Mouse (Mus musculus) induced T-regulatory cell, adult 2 months (primary cell): ENCODE data around the gene Patj.
"Not testable (repeated sequence)": the region's sequence is repeated elsewhere in the genome, so short reads cannot be mapped to it uniquely, and the experiment has no call there.

Experiments used
- DNase-seq: peaks from one replicate; pipeline ENCODE4 v3.0.0-alpha.2; 2012; ENCODE audit warnings: low read depth

Gene Patj

GRCm38 (mm10) chr4:98395690-98396437 is at the start of gene Patj:
TSS of gene Patj (plus strand) at chr4:98395785.
- DNase-seq = peak; percentile 51

- no peak for DNase-seq
Measured at GRCm38 (mm10) chr4:98348580-98348979, 47.0 kb upstream of the Patj start.

DNA sequence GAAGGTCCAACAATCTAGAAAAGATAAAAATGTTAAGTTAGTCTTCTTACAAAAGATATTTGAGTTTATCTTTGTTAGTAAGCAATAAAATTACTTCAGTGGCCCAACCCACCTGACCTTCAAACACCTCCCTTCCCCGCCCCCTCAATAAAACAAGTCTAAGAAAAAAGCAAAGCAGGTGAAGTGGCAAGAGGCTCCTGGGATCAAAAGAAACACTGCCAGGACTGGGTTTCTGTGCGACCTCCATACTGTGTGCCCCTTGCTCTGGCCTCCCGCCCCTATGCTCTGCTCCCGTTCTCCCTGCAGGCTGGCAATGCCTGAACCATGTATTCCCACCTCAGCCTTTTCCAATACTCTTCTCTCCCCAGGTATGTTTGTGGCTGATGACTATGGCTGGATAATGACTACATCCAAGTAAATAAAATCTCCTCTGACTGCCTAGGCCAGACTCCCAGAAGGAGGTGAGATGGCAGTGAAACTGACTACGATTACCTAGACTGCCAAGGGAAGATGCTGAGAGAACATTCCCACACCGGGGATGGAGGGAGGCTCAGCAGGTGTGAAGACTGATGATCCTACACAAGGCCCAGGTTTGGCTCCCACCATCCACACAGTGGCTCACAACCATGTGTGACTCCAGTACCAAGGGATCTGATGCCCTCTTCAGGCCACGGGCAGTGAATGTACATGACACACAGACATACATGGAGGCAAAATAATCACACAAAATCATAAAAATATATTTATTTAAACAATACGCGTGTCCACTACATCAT is 37.4 kb upstream of the Patj start:
- no peak for DNase-seq

DNA sequence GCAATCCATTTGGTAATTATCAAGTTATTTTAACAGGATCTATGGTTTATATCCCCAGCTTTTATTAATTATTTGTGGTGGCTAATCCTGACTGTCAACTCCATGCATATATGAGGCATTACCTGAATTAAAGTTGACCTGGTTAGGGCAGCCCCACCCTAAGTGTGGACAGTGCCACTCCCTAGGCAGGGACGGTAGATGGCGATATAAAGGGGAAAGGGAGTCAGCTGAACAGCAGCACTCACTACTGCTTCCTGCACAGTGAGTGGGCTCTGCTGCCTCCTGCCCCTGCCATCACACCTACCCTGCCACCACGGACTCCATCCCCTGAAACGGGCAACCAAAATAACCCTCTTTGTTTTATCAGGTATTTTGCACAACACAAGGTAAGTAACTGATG is 20.2 kb upstream of the Patj start:
- peak; percentile 17 for DNase-seq

- no peak for DNase-seq
Measured at GRCm38 (mm10) chr4:98376943-98377342, 18.6 kb upstream of the Patj start.

GRCm38 (mm10) chr4:98382716-98383424 is 12.7 kb upstream of the Patj start, which contains the start of gene Tm2d1:
TSS of gene Tm2d1 (minus strand) at chr4:98383306.
- peak; percentile 90 for DNase-seq

- DNase-seq = no peak
Measured at GRCm38 (mm10) chr4:98385036-98385435, 10.5 kb upstream of the Patj start.

- DNase-seq = no peak
Measured at GRCm38 (mm10) chr4:98395346-98395689, 267 bp upstream of the Patj start.

DNA sequence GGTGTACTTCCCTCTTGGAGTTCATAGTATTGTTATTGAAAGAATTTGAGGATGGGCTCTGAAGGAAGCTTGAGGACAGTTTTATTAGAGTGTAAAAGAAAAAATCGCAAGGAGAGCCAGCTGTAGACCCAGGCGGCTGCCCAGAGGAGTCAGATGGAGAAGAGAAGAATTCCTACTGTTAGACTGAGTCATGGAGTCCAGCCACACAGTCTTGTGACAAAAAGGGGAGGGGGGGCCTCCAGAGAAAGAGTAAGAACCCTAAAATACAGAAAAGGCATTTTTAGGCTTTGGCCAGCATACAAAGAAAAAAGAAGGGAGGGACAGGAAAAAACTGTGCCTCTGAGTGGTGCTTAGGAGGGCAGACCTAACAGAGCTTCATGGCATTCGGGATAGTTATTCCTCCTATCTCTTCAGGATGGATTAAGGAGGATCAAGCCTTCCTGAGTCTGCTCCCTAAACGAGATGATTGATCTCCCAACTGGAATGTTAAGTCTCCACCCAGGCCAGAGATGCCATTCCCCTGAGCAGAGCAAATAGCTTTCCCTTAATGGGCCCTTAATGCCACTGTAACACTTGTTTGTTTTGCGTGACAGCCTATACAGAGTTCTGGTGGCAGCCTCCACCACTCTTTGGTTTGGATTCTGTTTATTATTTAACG is 5.5 kb downstream of the Patj start:
- DNase-seq = no peak

DNA sequence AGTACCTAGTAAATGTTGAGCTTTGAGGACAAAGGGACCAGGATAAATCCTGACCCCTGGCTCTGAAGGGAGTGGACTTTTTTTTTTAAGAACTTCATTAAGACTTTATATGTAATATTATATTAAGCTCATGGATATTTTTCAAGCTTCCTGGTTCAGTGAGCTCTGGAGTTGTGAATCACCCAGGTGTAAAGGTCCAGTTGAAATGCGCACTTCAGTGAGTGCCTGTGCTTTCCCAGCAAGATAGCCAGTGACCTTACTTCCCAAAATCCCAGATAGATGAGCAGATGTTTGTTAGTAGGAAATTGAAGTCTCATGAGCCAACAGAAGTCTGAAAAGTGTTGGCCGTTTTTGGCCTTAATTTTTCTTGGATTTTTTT is 6.0 kb downstream of the Patj start:
- DNase-seq = no peak

DNA sequence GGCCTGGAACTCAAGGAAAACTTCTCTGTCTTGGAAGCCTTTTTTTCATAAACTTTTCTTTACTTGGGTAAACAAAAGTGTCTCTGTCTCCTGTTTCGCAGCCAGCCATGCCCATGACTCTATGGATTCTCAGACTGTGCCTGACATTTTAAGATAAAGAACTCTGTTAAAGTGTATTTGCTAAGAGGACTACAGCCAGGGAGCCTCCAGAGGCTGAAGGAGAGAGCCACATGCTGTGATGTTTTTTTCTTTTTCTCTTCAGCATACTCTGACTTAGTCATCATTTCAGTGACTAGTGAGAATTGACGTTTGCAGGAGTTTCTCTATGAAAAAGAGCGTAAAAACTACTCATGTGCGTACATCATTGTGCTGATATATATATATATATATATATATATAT is 7.9 kb downstream of the Patj start:
- DNase-seq = no peak

DNA sequence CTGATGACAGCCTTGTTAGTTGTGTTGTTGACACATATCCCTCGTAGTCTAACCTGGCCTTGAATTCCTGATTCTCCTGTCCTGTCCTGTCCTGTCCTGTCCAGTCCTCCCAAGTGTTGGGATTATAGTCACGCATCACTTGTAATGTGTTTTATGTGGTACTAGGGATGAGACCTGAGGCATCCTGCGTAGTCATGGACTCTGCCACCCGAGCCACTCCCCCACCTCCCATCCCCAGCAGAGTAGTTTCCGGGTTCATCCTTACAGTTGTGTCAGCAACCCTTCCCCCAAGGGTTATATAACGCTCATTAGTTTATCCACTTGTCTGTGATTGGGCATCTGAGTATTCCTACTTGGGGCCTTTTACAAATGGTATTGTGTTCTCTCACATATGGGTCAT is 8.8 kb downstream of the Patj start:
- no peak for DNase-seq

DNA sequence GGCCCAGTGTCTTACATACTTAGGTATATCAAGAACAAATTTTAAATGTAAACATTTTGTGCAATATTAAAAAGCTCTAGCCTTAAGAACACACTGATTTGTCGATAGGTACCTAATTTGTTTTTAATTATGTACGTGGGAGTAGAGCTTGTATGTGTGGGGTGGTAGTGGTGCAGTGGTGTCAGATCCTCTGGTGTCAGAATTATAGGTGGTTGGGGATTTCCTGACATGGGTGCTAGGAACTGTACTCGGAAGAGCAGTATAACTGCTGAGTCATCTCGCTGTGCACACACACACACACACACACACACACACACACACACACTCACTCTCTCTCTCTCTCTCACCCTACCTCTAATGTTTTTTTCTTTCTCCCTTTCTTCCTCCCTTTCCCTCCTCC is 12.9 kb downstream of the Patj start:
- DNase-seq = no peak

GRCm38 (mm10) chr4:98415150-98415549 is 19.6 kb downstream of the Patj start:
- not testable (repeated sequence) for DNase-seq

DNA sequence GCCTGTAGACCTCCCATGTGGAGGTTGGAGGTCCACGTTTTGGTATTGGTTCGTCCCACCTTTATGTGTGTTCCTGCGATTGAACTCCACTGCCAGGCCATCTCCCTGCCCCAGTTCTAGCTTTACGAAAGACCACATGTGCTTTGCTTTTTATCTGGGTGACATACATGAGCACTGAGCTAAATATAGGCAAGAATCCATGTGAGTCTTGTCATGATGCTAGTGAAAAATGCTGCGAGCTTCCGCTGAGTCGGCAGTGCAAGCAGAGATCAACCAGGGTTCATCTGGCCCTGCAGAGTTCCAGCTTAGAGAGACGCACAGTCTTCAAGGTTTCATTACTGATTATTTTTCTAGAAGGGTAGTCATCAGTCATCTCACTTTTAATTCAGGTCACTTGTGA is 32.8 kb downstream of the Patj start:
- DNase-seq = no peak

DNA sequence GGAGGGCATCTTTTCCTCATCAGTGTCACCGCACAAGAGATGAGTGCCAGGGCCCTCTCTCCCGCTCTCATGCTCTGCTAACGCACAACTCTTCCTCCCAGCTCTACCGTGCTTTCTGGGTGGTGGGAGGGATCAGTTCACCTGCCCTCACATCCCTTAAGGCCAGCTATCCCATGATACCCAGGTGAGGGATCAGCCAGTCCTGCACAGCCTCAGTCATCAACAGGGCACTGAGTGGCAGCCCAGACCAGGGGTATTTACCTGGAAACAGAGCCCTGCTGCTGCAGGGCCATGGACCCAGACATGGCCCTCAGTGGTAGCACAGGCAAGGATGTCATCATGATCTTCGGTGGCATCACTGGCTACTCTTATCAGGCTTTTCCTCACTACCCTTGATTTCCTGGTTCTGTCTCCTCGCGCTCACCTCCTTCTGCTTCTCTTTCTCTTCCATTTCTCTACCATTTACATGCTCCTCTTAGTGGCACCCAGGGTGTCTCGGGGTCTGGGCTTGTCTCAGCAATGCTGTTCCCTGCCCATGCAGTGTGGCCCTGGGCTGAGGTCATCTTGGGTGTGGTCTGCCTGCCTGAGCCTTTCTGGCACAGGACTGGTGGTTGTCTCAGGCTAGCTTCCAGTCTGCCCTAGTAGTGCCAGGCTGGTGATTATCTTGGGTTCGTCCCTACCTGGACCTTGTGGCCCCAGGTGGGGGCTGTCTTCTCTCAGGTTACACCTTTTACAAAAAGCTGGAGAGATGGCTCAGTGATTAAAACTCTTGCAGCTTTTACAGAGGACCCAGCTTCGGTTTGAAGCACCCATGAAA is 40.3 kb downstream of the Patj start:
- DNase-seq = no peak

- DNase-seq = peak; percentile 94
Measured at GRCm38 (mm10) chr4:98436664-98437363, 41.2 kb downstream of the Patj start.

GRCm38 (mm10) chr4:98439261-98440005 is 43.8 kb downstream of the Patj start:
- DNase-seq = peak; percentile 9

DNA sequence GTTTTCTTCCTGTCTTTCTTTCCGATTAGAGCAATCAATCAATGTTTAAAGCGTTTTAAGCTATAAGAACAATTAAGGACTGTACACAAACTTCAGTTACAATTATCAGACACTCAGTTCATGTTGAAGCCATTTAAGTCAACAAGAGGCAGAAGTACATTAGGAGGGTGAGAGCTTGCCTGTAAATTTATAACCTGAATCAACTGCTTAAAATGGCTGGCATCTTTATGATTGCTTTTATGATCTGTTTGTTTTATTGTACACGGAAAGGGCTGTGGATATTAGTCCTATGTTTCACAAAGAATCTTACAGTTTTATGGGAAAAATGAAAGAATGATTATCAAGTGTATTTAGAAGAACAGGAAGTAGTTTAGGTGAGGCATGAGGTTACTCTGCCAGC is 45.7 kb downstream of the Patj start:
- DNase-seq = no peak
